Mouse (Mus musculus) neural tube, embryonic 13.5 days (tissue): Measurements from ENCODE around the gene Cfap54. TPM values are rescaled to one million over a fixed set of nuclear protein-coding genes. Genes with fewer than 3 reads are reported as not detected.

Experiments
- ATAC-seq: fragments of 200-750 bp; cut with Nextera tagmentation; 2 replicates; pipeline ENCODE4 v1.8.0; 2017; ENCODE audit warnings: low read depth, mild to moderate bottlenecking, moderate TSS enrichment, moderate library complexity
- H3K27ac ChIP-seq: fragments of 300-500 bp; sonication (generic); replicated peaks from 2 replicates; pipeline ENCODE4 v1.5.1; 2015; ENCODE audit warnings: moderate library complexity, mild to moderate bottlenecking, inconsistent platforms
- H3K27me3 ChIP-seq: fragments of 300-500 bp; sonication (generic); 2 replicates; pipeline ENCODE4 v1.6.1; 2015; ENCODE audit warnings: mild to moderate bottlenecking, inconsistent platforms
- H3K36me3 ChIP-seq: fragments of 300-500 bp; sonication (generic); 2 replicates; pipeline ENCODE4 v1.6.1; 2015; ENCODE audit warnings: mild to moderate bottlenecking, inconsistent platforms
- H3K4me1 ChIP-seq: fragments of 300-500 bp; sonication (generic); replicated peaks from 2 replicates; pipeline ENCODE4 v1.6.1; 2015; ENCODE audit warnings: inconsistent platforms
- H3K4me2 ChIP-seq: fragments of 300-500 bp; sonication (generic); 2 replicates; pipeline ENCODE4 v1.6.1; 2015; ENCODE audit warnings: inconsistent platforms, mild to moderate bottlenecking, moderate library complexity
- H3K4me3 ChIP-seq: fragments of 300-500 bp; sonication (generic); 2 replicates; pipeline ENCODE4 v1.5.1; 2015; ENCODE audit warnings: mild to moderate bottlenecking, inconsistent platforms
- H3K9ac ChIP-seq: fragments of 300-500 bp; sonication (generic); 2 replicates; pipeline ENCODE4 v1.6.1; 2015; ENCODE audit warnings: moderate library complexity, mild to moderate bottlenecking, inconsistent platforms
- H3K9me3 ChIP-seq: fragments of 300-500 bp; sonication (generic); 2 replicates; pipeline ENCODE4 v1.6.1; 2016; ENCODE audit warnings: inconsistent platforms
- WGBS: fragments of 180-500 bp; shearing (Covaris S2); methylation state at CpG from one replicate; pipeline ENCODE4 v1.1.7; 2015; 5-methylcytosine and 5-hydroxymethylcytosine counted together
- polyA plus RNA-seq: library from polyadenylated mRNA; unstranded; fragments of >200 nt; fragmentation: Nextera tagmentation; extraction: Ambion mirVana; gene quantifications from 2 replicates; pipeline ENCODE4 v1.2.1, GENCODE M21; 2015

Gene Cfap54
- polyA plus RNA-seq, 1 experiment from 2014 or later: 0.88 TPM

DNA sequence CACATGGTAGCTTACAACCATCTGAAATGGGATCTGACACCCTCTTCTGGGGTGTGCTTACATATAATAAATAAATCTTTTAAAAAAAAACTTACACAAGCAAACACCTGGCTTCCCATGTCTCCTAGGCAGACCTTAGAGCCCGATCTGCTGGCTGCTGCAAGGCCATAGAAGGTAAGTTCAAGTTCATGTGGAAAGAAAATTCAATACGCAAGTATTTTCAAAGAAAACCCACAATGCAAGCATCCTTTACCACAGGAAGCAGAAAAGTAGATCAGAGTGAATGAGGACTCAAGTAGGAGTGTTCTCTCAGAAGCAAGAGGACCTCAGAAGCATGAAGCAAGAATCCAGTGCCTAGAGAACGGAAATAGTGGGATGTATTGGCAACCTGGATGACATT lies 39.6 kb downstream of the Cfap54 start:
- WGBS: 93% methylated on average over 3 of the region's 3 CpGs
- Histone ChIP-seq H3K36me3 (no peaks in the 10 kb centered on the region), H3K27ac (no peak overlapping the region), H3K9ac (no peak overlapping the region), H3K4me1 (no peaks in the 10 kb centered on the region), H3K4me2 (no peak overlapping the region), H3K4me3 (no peak overlapping the region), H3K9me3 (no peaks in the 10 kb centered on the region), H3K27me3 (no peaks in the 10 kb centered on the region)
- no peak for ATAC-seq

DNA sequence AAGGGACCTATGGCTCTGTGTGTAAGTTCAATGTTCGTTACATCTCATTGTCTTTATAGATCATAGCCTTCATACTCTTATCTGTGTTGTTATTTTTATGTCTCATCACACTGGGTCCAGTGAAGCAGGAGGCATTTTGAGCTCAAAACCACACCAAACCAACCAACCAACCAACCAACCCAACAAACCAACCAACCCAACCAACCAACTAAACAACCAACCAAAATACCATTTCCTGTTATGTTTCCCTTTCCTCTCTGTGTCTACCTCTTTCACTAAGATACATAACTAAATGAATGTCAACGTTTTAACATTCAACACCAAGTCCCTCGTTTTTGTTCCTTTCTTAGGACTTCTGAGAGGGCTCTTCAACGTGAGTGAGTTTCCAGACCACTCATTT lies 40.0 kb downstream of the Cfap54 start:
- Histone ChIP-seq H3K4me2 (no peak overlapping the region), H3K9me3 (no peaks in the 10 kb centered on the region), H3K36me3 (no peaks in the 10 kb centered on the region), H3K9ac (no peak overlapping the region), H3K27me3 (no peaks in the 10 kb centered on the region), H3K27ac (no peak overlapping the region), H3K4me3 (no peak overlapping the region), H3K4me1 (no peaks in the 10 kb centered on the region)
- WGBS: 73% methylated on average over 4 of the region's 4 CpGs
- ATAC-seq: no peak

DNA sequence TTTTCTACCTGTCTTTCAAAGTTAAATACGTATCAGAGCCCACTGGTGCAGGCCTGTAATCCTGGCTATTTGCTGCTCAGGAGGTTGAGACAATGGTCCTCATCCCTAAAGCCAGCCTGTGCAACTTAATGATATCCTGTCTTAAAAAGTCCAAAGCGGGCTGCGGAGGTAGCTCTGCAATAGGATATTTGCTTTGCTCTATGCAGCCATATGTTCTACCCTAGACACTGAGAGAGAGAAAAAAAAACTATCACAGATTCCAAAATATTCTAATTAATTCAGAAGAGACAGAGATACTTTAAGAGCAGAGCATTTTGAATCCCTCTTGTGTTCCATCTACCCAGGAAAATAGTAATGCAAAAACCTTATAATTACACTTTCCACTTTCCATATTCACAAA lies 44.9 kb downstream of the Cfap54 start:
- Histone ChIP-seq H3K4me1 (no peaks in the 10 kb centered on the region), H3K9me3 (no peaks in the 10 kb centered on the region)
- 86% methylated on average over 3 of the region's 3 CpGs for WGBS

DNA sequence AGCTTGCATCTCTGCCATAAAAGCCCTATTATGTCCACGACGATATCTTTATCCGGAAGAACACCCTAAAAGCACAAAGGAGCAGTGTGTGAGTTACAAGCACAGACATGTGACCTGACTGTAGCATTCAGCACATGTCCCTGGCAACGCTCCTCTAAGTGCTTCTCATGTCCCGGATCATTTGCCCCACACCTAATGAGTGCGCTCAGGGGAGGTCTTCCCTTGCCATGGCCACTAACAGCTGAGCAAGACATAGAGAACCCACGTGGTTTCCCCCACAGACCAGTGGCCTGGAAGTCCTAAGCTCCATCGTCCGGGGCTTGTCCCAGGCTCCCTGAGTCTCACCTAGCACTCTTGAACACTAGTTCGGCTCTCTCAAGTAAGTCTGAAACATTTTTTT lies 45.9 kb downstream of the Cfap54 start:
- H3K4me1 ChIP-seq: no peaks in the 10 kb centered on the region
- H3K27ac ChIP-seq: no peak overlapping the region
- H3K4me2 ChIP-seq: no peak overlapping the region
- no peak overlapping the region for H3K9ac ChIP-seq
- H3K9me3 ChIP-seq: no peaks in the 10 kb centered on the region
- 52% methylated on average over 10 of the region's 10 CpGs for WGBS
- no peaks in the 10 kb centered on the region for H3K36me3 ChIP-seq
- H3K4me3 ChIP-seq: no peak overlapping the region
- no peaks in the 10 kb centered on the region for H3K27me3 ChIP-seq
- peak; percentile 19; the same call in 1 of the 2 replicates for ATAC-seq

More for the DNA sequence above, 44.9 kb downstream of the Cfap54 start:
- H3K36me3 ChIP-seq: no peaks in the 10 kb centered on the region
- H3K27ac ChIP-seq: no peak overlapping the region
- no peak overlapping the region for H3K9ac ChIP-seq
- no peak overlapping the region for H3K4me3 ChIP-seq
- H3K27me3 ChIP-seq: no peaks in the 10 kb centered on the region
- H3K4me2 ChIP-seq: no peak overlapping the region
- no peak for ATAC-seq

GRCm38 (mm10) chr10:93023295-93023694 lies 58.1 kb downstream of the Cfap54 start:
- Histone ChIP-seq H3K4me2 (no peak overlapping the region), H3K27me3 (no peaks in the 10 kb centered on the region), H3K9me3 (no peaks in the 10 kb centered on the region), H3K36me3 (no peaks in the 10 kb centered on the region), H3K27ac (no peak overlapping the region), H3K9ac (no peak overlapping the region), H3K4me3 (no peak overlapping the region), H3K4me1 (no peaks in the 10 kb centered on the region)
- 76% methylated on average over 8 of the region's 8 CpGs for WGBS
- no peak for ATAC-seq

- Histone ChIP-seq H3K27ac (no peak overlapping the region), H3K4me1 (peaks cover 4% of the 10 kb centered on the region), H3K4me3 (no peak overlapping the region), H3K27me3 (no peaks in the 10 kb centered on the region), H3K9ac (no peak overlapping the region), H3K36me3 (no peaks in the 10 kb centered on the region), H3K4me2 (no peak overlapping the region), H3K9me3 (peaks cover 6% of the 10 kb centered on the region; the same call in 1 of the 2 replicates)
- ATAC-seq: no peak
- 33% methylated on average over 8 of the region's 8 CpGs for WGBS
Measured at GRCm38 (mm10) chr10:93014059-93014795, 67.2 kb downstream of the Cfap54 start.

DNA sequence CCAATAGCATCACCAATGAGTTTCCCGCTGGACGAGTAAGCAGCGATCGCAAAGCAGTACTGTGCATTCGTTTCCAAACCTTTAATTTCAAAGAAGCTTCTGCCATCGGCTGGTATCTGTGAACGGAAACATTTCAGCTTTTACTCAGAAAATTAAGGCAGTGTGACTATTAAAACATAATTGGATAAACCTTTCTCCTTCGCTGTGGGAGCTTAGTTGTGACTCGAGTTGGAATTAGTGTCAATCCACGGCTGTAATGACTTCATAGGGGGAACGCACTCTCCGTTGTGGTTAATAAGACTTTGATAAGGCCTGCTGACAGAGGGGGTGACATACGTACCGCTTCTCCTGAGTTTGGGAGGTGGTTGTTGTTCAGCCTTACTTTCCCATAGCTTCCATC lies 70.3 kb downstream of the Cfap54 start:
- Histone ChIP-seq H3K4me3 (no peak overlapping the region), H3K36me3 (no peaks in the 10 kb centered on the region), H3K27me3 (no peaks in the 10 kb centered on the region), H3K9ac (no peak overlapping the region), H3K4me1 (peaks cover 4% of the 10 kb centered on the region), H3K4me2 (no peak overlapping the region), H3K9me3 (peaks cover 6% of the 10 kb centered on the region; the same call in 1 of the 2 replicates), H3K27ac (no peak overlapping the region)
- no peak for ATAC-seq
- WGBS: 78% methylated on average over 14 of the region's 14 CpGs

DNA sequence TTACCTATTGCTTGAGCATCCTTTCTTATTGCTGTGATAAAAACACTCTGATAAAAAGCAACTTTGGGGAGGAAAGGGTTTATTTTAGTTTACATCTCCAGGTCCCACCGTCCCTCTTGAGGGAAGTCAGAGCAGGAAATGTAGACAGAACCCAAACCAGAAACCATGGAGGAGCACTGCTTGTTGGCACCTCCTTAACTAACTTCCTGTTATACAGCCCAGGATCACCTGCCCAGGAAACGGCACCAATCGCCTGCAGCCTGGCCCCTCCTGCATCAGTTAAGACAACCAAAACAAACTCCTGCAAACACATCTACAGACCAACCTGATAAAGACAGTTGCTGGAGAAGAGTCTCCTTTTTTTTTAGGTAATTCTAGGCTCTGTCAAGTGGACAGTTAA lies 74.4 kb downstream of the Cfap54 start:
- Histone ChIP-seq H3K9me3 (no peaks in the 10 kb centered on the region), H3K9ac (no peak overlapping the region), H3K4me3 (no peak overlapping the region), H3K27ac (no peak overlapping the region), H3K27me3 (no peaks in the 10 kb centered on the region), H3K4me1 (no peaks in the 10 kb centered on the region), H3K36me3 (no peaks in the 10 kb centered on the region), H3K4me2 (no peak overlapping the region)
- ATAC-seq: no peak
- WGBS: 82% methylated on average over 3 of the region's 3 CpGs

DNA sequence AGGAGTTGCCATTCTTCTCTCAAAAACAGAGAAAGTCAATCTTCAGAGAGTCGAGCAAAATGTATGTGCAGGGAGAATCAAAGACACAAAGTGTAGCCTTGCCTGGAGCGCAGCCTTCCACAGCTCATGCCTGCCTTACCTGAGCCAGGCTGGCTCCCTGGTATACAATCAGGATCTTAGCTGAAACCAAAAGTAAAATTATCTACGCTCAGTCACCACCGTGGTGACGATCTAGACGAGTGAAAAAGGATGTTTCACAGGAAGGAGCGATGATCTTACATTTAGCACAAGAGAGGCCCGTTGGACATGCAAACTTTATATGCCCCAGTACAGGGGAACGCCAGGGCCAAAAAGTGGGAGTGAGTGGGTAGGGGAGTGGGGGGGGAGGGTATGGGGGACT lies 75.0 kb downstream of the Cfap54 start:
- Histone ChIP-seq H3K4me1 (no peaks in the 10 kb centered on the region), H3K27me3 (no peaks in the 10 kb centered on the region), H3K36me3 (no peaks in the 10 kb centered on the region), H3K27ac (no peak overlapping the region), H3K4me3 (no peak overlapping the region), H3K9ac (no peak overlapping the region), H3K9me3 (no peaks in the 10 kb centered on the region), H3K4me2 (no peak overlapping the region)
- ATAC-seq: no peak
- 88% methylated on average over 9 of the region's 9 CpGs for WGBS

DNA sequence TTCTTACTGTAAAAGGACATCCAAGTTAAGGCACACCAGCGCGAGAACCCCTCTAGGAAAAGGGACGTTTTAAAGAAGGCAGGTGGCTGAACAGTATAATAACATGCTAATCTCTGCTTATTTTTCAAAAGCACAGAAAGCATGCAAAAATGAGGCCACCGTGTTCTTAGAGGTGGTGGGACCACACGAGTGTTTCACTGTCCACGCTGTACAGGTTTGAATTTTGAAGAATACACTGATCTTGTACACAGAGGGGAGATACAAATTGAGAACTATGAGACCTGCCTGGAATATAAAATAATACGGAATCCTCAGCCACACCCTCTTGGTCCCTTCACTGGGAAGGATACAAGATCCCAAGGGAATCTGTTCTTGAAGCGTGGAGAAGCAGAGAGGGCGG lies 82.9 kb downstream of the Cfap54 start:
- no peak for ATAC-seq
- WGBS: 87% methylated on average over 9 of the region's 9 CpGs
- H3K4me2 ChIP-seq: no peak overlapping the region
- no peak overlapping the region for H3K9ac ChIP-seq
- H3K9me3 ChIP-seq: no peaks in the 10 kb centered on the region
- H3K27me3 ChIP-seq: no peaks in the 10 kb centered on the region
- H3K4me1 ChIP-seq: no peaks in the 10 kb centered on the region
- no peak overlapping the region for H3K27ac ChIP-seq
- no peak overlapping the region for H3K4me3 ChIP-seq
- H3K36me3 ChIP-seq: no peaks in the 10 kb centered on the region

GRCm38 (mm10) chr10:92995186-92995585 lies 86.2 kb downstream of the Cfap54 start:
- Histone ChIP-seq H3K4me2 (no peak overlapping the region), H3K36me3 (no peaks in the 10 kb centered on the region), H3K27ac (no peak overlapping the region), H3K4me1 (no peaks in the 10 kb centered on the region), H3K9ac (no peak overlapping the region), H3K27me3 (no peaks in the 10 kb centered on the region), H3K9me3 (no peaks in the 10 kb centered on the region), H3K4me3 (no peak overlapping the region)
- 89% methylated on average over 7 of the region's 7 CpGs for WGBS
- ATAC-seq: no peak

DNA sequence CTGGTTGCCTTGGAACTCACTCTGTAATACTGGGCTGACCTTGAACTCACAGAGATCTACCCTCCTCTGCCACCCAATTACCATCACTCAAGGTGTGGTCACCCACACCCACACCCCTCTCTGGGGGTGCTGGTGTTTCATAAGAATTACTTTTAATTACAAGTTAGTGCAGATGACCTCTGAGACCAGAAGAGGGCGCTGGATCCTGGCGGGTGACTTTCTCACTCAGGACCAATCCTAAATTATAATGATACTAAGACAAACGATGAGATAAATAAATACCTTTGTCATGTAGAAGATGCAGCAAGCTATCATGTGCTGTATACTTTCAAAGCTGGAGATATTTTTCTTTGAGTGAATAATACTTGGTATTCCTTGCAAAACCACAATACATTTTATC lies 87.1 kb downstream of the Cfap54 start:
- H3K4me1 ChIP-seq: no peaks in the 10 kb centered on the region
- no peaks in the 10 kb centered on the region for H3K9me3 ChIP-seq
- H3K27ac ChIP-seq: no peak overlapping the region
- no peaks in the 10 kb centered on the region for H3K36me3 ChIP-seq
- no peaks in the 10 kb centered on the region for H3K27me3 ChIP-seq
- ATAC-seq: no peak
- no peak overlapping the region for H3K4me3 ChIP-seq
- 59% methylated on average over 3 of the region's 3 CpGs for WGBS
- no peak overlapping the region for H3K9ac ChIP-seq
- H3K4me2 ChIP-seq: no peak overlapping the region

DNA sequence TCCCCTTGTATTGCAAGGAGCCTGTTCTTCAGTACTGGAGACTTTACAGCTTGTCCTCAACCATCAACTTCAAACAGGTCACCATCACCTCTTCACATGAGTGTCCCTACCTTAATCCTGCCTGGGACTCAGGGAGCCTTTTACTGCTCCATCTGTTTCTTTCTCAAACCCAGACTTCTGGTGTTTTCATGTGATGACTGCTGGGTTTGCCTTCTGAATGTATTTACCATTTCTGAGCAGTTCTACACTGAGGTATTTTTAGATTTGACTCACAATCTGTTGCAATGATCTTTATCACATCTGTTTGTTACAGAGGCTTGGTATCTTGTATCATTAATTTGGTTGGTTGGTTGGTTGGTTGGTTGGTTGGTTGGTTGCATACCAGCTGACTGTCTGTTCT lies 88.9 kb downstream of the Cfap54 start:
- H3K4me1 ChIP-seq: no peaks in the 10 kb centered on the region
- no peaks in the 10 kb centered on the region for H3K36me3 ChIP-seq
- no peaks in the 10 kb centered on the region for H3K27me3 ChIP-seq
- H3K9me3 ChIP-seq: no peaks in the 10 kb centered on the region
- H3K9ac ChIP-seq: no peak overlapping the region
- no peak overlapping the region for H3K4me2 ChIP-seq
- ATAC-seq: no peak
- no peak overlapping the region for H3K4me3 ChIP-seq
- no peak overlapping the region for H3K27ac ChIP-seq
